Mouse (Mus musculus) adrenal gland, adult 18-20 months (tissue): ENCODE measurements around the gene Ccdc97. TPM values are rescaled to one million over a fixed set of nuclear protein-coding genes. Genes with fewer than 3 reads are reported as not detected.

ENCODE experiments used
- DNase-seq, 2 experiments: peaks; one replicate each; pipeline ENCODE4 v3.0.0; 2021 to 2022; ENCODE audit warnings: low spot score in 2 of 2
- total RNA-seq, 2 experiments: library from RNA; stranded (reverse); gene quantifications; 1 replicate in 1 of 2; 2 replicates in 1 of 2; pipeline ENCODE4 v1.2.3; 2021

Ccdc97 gene
- total RNA-seq, 2 experiments from 2014 or later, result 52.1 to 53.0 TPM

DNA sequence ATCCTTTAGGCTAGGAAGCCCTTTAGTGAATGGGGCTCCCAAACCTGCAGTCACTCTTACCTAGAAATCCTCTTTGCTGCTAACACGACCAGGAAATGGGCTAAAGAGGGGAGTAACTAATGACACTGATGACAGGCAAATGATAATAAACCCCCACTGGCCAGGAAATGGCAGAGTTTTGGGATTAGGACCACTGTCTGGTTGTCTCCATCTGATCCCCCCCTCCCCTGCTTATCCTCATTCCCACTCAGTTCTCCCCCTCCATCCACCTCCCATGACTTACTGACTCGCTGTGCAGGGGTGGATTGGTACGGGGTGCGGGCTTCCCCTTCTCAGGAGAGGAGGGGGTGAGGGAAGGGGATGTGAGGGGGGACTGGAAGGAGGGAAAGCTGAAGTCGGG is 28.8 kb downstream of the Ccdc97 start:
- no peak for DNase-seq

DNA sequence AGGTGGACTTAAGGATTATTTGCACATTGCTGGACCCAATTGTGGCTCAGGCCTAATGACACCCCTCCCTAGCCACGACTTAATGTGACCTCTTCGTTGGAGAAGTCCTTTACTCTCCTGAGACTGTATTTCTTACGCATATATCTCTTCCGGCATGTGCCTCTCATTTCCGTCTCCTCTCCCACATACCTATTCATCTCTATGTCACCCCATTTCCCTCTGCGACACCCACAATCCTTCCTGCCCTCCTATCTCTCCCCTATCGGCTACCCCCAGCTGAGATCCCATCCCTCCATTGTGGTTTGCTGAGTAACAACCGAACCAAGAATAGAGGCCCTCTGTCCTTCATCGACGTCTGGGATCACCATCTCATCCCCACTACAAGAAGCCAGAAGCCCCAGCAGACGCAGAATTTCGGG is 29.3 kb downstream of the Ccdc97 start:
- DNase-seq, result no peak

DNA sequence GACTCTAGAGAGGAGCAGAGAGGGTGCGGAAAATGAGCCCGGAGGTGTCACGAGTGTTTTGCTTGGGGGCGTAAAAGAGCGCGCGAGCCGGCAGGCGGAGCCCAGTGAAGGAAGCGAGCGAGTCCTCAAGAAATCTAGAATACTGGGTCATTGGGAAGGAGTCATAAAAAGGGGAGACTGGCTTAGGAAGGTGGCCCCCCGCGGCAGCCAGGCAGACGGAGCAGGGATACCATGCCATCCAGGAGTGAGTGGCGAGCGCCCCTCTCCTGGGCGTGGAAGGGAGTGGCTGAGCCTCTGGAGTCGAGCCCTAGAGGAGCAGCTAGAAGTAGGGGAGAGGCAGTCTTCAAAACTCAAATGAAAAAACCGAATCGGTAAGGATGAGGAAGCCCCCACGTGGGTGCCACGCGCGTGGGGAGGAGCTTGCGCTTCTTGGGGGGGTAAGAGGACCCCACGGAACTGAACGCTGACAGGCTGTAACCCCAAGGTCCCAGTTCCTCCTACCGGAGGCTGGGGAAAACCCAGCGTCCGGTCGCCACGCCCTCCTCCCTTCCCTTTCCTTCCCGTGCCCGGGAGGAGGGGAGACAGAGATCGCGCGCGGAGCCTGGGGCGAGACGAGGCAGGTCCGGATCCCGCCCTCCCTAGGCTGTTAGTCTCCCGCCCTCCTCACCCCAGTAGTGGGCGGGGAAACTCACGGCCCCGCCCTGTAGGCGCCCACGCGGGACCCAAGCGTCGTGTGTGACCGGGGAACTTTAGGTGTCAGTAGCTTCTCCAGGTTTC is 29.9 kb downstream of the Ccdc97 start:
- DNase-seq, result peak; percentile 57 to 74

DNA sequence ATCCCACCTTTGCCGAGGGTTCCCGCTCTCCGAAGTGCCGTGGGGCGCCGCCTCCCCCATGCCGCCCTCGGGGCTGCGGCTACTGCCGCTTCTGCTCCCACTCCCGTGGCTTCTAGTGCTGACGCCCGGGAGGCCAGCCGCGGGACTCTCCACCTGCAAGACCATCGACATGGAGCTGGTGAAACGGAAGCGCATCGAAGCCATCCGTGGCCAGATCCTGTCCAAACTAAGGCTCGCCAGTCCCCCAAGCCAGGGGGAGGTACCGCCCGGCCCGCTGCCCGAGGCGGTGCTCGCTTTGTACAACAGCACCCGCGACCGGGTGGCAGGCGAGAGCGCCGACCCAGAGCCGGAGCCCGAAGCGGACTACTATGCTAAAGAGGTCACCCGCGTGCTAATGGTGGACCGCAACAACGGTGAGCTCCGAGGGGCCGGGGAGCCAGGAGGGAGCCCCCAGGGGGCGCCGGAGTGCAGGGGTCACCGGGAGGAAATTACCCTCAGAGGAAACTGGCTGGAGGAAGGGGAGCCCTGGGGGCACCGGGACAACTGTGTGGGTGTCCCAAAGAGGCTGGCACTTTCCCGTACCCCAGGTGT is 31.0 kb downstream of the Ccdc97 start:
- DNase-seq, result peak; percentile 44 to 72

DNA sequence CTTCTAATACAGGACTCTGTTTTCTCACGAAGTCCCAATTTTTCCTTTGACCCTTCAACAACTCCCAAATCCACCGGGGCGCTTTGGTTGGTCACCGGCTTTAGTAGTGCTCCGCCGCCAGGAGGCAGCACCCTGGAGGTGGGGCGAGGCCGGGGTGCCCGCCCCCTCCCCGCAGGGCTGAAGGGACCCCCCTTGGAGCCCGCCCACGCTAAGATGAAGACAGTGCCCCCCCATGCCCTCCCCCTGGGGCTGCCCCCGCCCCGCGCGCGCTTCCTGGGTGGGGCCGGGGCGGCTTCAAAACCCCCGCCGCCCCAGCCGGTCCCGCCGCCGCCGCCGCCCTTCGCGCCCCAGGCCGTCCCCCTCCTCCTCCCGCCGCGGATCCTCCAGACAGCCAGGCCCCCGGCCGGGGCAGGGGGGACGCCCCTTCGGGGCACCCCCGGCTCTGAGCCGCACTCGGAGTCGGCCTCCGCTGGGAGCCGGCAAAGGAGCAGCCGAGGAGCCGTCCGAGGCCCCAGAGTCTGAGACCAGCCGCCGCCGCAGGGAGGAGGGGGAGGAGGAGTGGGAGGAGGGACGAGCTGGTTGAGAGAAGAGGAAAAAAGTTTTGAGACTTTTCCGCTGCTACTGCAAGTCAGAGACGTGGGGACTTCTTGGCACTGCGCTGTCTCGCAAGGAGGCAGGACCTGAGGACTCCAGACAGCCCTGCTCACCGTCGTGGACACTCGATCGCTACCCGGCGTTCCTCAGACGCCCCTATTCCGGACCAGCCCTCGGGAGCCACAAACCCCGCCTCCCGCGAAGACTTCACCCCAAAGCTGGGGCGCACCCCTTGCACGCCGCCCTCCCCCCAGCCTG is 32.0 kb downstream of the Ccdc97 start, which contains the start of gene Tgfb1:
Tgfb1 (plus strand) TSS at position 323 of the 852 bp plus-strand sequence.
- peak; percentile 71 to 87 for DNase-seq

DNA sequence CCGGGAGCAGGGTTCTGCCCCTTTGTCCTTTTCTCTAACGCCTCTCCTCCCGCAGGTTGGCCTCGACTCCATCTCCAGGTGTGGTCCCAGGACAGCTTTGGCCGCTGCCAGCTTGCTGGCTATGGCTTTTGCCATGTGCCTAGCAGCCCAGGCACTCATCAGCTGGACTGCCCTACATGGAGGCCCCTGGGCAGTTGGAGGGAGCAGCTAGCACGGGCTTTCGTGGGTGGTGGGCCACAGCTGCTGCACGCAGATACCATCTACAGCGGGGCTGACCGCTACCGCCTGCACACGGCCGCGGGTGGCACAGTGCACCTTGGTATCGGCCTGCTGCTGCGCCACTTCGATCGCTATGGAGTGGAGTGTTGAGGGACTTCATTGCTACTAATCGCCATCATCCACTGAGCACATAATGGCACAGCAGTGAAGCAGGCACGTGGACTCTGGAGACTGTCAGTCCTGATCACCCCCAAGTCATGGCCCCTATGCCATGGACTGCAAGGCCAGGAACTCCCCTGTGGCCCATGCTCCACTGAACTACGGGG is 32.9 kb downstream of the Ccdc97 start:
- no peak for DNase-seq

DNA sequence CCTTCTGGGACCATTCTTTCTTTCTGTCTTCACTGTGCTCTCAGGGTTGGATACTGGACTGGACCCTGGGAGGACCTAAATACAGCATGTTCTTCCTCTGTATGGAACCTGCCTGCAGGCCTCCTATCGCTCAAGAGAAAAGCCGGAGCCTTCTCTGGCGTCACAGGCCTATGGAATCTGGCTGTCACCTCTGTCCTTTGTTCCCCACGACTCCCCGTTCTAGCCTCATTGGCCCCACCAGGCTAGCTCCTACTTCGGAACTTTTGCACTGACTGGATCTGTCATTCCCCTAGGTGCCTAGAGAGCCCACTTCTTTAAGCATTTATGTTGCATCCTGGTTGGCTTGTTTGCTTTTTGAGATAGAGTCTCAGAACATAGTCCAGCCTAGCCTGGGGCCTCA is 34.2 kb downstream of the Ccdc97 start:
- DNase-seq, result no peak

DNA sequence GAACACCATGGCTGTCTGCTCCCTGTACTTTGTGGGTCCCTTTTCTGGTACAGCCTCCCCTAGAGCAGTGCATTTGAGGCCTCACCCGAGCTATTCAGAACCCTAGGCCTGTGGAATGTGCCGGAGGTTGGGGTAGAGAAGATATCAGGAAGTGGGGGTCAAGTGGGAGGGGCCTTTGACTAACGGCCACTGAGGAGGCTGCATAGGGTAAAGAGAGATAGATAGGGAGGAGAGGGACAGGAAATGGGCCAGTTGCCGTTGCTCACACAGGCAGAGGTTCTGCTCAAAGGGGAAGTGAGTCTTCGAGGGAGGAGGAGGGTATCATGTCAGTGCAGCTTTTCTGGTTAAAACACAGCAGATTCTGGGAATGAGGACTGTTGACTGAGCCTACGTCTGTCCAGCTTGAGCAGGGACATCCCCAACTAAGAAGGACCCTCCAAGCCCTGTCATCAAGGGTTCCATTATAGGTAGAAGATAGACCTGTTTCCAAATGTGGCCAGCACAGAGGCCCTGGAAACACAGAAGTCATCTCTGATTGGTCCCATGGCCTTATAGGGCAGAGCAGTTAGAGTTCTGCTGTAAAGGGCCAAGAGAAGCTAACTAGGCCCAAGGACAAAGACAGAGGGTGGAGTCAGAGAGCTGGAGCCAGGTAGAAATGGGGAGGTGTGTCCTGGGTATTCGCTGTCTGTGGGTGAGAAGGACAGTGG is 35.3 kb downstream of the Ccdc97 start:
- no peak for DNase-seq

DNA sequence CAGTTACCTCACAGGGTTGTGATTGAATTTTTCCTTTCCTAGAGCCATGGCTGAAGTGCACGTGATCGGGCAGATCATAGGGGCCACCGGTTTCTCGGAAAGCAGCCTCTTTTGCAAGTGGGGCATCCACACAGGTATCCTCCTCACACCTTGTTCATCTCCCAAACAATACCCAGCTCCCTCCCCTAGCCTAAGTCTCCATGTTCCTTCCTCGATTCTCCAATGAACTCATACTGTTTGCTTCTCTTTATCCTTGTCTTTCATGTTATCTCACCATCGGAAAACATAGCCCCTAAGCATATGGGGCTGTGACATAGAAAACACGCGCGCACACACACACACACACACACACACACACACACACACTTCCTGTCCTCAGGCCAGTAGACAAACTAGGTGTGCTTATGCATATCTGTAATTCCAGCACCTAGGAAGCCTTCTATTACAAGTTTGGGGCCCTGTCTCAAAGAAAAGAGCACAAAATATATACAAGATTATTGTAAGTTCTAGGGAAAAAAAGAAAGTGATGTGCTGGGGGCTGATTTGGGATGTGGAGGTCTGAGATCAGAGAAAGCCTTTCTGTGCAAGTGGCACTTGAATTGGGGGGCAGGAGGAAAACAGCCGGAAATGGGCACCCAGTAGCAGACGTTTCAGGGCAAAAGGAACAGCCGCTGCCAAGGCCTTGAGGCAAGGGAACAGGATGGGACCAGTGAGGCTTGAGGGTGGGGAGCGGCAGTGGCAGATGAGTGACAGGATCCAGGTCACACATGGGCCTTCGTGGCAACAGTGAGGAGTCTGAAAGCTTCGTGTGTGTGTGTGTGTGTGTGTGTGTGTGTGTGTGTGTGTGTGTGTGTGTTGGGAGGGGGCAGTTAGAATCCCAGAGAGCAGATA is 37.3 kb downstream of the Ccdc97 start:
- DNase-seq, result no peak

DNA sequence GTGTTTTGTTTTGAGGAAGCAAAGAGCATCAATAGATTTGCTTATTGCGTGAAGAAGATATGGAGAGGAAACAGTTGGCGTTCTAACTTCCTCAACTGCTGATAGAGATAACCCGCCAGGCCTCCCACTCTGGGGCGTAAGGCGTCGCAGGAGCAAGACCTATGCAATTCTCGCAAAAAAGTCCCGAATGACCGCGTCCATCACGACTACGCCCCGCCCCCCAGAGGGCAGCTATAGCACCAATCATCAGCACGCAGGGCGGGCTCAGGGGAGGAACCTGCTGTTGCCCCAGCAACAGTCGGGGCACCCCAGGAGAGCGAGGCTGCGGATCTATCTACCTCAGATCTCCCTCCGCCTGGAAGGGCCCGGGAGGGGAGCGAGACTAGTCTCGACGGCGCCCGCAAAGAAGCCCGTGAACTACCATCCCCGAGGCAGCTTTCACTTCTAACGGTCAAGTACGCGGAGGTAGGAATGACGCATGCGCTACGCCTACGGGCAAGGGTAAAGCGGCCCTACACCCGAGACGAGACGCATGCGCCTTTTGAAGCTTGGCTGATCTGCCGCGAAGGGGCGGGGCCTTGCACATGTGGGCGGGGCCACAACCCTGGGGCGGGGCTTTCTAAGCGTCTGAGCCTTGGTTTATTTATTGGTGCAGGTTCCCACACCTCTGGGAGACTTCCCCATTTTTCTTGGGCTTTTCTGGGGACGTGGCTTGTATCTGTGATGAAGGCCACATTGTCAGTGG is 38.2 kb downstream of the Ccdc97 start, which contains the start of gene B9d2:
B9d2 (plus strand) TSS at position 267 of the 745 bp plus-strand sequence.
- DNase-seq, result peak; percentile 96 to 97

DNA sequence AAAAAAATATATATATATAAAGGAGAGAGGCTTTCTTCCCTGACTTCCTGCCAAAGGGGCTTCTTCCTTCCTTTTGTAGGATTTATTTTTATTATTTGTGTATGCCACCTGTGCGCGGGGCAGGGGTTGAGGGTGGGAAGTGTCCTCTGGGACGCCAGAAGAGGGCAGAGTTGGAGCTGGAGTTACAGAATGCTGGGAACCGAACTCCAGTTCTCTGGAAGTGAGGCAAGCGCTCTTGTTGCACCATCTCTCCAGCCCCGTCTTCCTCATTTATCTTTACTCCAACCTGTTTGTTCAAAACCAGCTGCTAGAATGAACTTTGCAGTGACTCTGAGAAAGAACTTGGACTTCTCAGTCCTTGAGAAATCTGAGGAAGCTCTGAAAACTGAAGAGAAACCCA is 38.9 kb downstream of the Ccdc97 start:
- no peak for DNase-seq

DNA sequence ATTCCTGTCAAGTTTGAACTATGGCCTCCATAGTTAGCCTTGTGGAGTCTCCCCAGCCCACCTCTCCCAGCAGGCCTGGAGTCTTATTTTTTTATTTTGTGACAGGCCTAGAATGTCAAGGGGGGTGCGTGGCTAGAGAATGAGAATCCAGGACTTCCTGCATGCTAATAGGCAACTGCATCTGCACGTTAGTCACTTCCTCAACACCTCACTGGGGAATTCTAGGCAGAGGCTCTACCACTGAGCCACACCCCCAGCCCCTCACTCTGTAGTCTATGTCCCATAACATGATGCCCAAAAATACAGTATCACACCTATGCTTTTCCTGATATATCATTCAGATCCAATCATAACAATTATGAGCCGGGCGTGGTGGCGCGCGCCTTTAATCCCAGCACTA is 41.9 kb downstream of the Ccdc97 start:
- no peak for DNase-seq

DNA sequence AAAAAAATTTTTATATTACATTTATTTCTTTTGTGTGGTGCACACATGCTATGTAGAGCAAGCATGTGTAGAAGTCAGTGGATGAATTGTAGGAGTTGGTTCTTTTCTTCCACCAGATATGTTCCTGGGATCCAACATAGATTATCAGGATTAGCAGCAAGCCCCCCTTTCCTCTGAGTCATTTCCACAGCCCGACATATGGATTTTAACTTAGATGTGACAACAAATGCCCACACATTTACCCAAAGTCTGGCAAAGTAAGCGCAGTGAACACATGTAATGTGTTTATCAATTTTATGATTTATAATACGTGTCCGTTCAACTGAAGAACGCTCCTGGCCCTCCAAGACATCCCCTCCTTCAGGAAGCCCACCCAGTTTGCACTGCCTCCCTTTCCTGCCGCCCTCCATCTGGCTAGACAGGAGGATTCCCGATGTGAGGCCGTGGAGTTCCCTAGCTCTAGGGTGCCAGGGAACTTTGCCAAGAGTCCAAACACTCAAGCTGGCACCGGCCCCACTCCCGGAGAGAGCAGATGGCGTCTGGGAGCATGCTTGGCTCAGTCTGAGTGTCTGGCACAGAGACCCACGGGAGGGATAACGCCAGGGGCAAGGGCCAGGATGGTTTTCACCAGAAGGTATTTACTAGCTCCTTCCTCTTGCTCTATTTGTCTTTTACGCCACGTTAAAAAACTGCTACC is 42.7 kb downstream of the Ccdc97 start:
- peak; percentile 42 to 58 for DNase-seq

DNA sequence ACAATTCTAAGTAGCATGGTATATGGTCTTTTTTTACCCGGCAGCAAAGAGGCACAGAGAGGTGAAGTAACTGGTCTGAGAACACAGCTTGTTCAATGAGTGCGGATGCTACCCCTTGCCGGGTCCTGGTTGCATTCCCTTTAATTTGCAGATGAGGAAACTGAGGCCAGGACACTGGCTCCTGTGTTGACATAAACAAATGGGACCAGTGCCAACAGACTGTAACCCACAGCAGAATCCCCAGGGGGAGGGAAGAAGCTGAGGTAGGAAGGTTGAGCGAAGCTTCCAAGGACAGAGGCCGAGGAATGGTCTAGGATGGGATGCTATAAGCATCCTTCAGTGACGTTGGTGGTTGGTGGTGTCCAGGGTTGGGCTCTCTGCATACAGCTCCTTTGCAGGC is 43.5 kb downstream of the Ccdc97 start:
- no peak for DNase-seq

DNA sequence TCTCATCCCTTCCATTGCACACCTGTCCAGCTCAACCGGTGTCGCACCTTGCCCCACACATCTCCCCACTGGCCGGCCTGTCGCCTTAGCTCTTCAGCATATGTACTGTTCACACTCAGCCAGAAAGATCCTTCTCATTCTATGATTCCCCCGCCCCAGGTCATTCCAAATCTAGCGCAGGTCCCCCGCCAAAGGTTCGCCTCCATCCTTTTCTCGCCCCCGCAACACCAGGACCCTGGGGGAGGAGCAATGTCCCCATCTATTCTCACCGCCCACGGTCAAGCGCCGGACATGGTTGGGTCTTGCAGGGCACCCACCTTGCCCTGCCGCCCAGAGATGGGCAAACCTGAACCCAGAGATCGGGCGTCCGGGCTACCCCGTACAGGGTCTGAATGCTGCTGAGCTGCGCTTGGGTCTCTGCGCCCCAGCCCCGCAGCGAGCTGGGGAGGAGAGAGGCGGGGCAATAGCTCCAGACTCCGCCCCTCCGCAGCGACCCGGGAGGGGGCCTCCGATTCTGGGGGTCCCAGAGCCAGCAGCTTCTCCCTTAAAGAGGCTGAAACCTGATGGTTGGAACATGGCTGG is 44.1 kb downstream of the Ccdc97 start, which contains the start of gene Tmem91:
Tmem91 (minus strand) TSS at position 448 of the 582 bp plus-strand sequence.
- DNase-seq, result no peak

DNA sequence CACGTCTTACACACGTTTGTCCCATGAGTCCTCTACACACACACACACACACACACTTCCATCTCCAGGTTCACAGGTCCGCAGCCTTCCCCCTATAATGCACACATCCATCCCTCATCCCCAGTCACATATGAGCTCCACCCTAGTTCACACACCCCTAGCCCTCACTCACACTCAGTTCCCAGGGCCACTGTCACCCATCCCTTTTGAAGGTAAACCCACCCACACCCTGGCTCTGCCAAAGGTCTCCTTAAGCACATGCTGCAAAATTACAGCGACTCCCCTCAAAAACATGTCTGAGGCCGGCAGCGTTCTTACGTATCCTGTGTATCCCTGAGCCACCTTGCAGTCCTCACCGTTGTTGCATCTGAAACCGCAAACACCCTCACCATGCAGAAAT is 44.6 kb downstream of the Ccdc97 start:
- no peak for DNase-seq

DNA sequence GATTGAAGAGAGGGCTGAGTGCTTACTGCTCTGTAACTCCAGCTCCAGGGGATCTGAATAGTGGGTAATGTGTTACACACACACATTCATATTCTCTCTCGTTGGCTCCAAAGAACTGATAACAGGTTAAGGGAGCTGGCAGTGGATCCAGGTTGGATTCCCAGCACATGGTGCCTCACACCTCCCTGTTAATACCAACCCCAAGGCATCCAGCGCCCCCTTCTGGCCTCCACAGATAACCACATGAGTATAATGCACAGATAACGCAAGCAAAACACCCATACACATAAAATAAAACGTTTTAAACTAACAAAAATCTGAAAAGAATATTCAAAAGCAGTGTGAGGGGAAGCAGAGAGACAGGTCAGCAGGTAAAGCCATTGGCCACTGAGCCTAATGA is 46.4 kb downstream of the Ccdc97 start:
- DNase-seq, result no peak

DNA sequence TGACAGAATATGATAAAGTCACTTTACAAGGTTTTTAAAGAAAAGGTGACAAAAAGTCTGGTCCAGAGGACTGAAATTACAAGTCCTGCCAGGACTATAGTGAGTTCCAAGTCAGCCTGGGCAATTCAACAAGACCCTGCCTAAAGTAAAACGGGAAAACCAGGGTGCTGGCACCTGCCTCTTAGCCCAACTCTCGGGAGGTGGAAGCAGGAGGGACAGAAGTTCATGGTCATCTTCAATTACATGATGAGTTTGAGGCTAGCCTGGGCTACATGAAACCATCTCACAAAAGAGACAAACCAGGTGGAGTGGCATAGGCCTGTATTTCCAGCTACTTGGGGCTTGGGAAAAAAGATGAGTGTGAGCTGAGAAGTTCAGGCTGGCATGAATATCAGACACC is 47.2 kb downstream of the Ccdc97 start:
- DNase-seq, result no peak
